Mouse (Mus musculus) limb, embryonic 11.5 days (tissue): ENCODE results near the gene Scn8a. TPM values are rescaled to one million over a fixed set of nuclear protein-coding genes. Genes with fewer than 3 reads are reported as not detected.

ENCODE experiments used
- ATAC-seq: fragments of 200-750 bp; cut with Nextera tagmentation; 2 replicates; pipeline ENCODE4 v1.8.0; 2017; ENCODE audit warnings: low read depth; ENCODE audit not compliant: insufficient number of reproducible peaks, low FRiP score, low TSS enrichment
- DNase-seq: peaks from one replicate; pipeline ENCODE4 v3.0.0-alpha.2; 2015; ENCODE audit warnings: low spot score
- H3K27ac ChIP-seq: fragments of 300-500 bp; sonication (generic); replicated peaks from 2 replicates; pipeline ENCODE4 v1.5.1; 2014; ENCODE audit warnings: low read depth, mild to moderate bottlenecking, low read length
- H3K27me3 ChIP-seq: fragments of 300-500 bp; sonication (generic); 2 replicates; pipeline ENCODE4 v1.6.1; 2014; ENCODE audit warnings: mild to moderate bottlenecking, low read length, mixed read lengths; ENCODE audit not compliant: control insufficient read depth, insufficient read depth
- H3K36me3 ChIP-seq: fragments of 300-500 bp; sonication (generic); 2 replicates; pipeline ENCODE4 v1.6.1; 2014; ENCODE audit warnings: mild to moderate bottlenecking, low read length, moderate library complexity, mixed read lengths; ENCODE audit not compliant: control insufficient read depth, insufficient read depth
- H3K4me1 ChIP-seq: fragments of 300-500 bp; sonication (generic); 2 replicates; pipeline ENCODE4 v1.6.1; 2014; ENCODE audit warnings: low read length, mixed read lengths; ENCODE audit not compliant: control insufficient read depth, insufficient read depth
- H3K4me2 ChIP-seq: fragments of 300-500 bp; sonication (generic); 2 replicates; pipeline ENCODE4 v1.6.1; 2014; ENCODE audit warnings: low read depth, mild to moderate bottlenecking, moderate library complexity; ENCODE audit not compliant: severe bottlenecking
- H3K4me3 ChIP-seq: fragments of 300-500 bp; sonication (generic); 2 replicates; pipeline ENCODE4 v1.5.1; 2014; ENCODE audit warnings: low read depth, low read length
- H3K9ac ChIP-seq: fragments of 300-500 bp; sonication (generic); 2 replicates; pipeline ENCODE4 v1.6.1; 2014; ENCODE audit warnings: mild to moderate bottlenecking, low read length
- H3K9me3 ChIP-seq: fragments of 300-500 bp; sonication (generic); 2 replicates; pipeline ENCODE4 v1.6.1; 2016; ENCODE audit warnings: low read length; ENCODE audit not compliant: control insufficient read depth
- WGBS: fragments of 180-500 bp; shearing (Covaris S2); extraction: QIAGEN DNeasy Blood & Tissue Kit; methylation state at CpG from one replicate; pipeline ENCODE4 v1.1.7; 2014; 5-methylcytosine and 5-hydroxymethylcytosine counted together
- polyA plus RNA-seq: library from polyadenylated mRNA; unstranded; fragments of >200 nt; fragmentation: Nextera tagmentation; extraction: Ambion mirVana; gene quantifications from 2 replicates; pipeline ENCODE4 v1.2.1, GENCODE M21; 2014

Gene Scn8a
- polyA plus RNA-seq, 1 experiment from 2014 or later, result 4.5 TPM

GRCm38 (mm10) chr15:101028960-101029359, 159.3 kb downstream of the Scn8a start:
- no peak overlapping the region for H3K4me3 ChIP-seq
- ATAC-seq, result no peak
- WGBS, result 69% methylated on average over 2 of the region's 2 CpGs

GRCm38 (mm10) chr15:101039651-101040050, 170.0 kb downstream of the Scn8a start:
- Histone ChIP-seq H3K9ac (no peak overlapping the region), H3K4me2 (no peak overlapping the region), H3K4me1 (no peaks in the 10 kb centered on the region), H3K4me3 (no peak overlapping the region), H3K27me3 (peaks cover 17% of the 10 kb centered on the region), H3K27ac (no peak overlapping the region), H3K36me3 (no peaks in the 10 kb centered on the region), H3K9me3 (no peaks in the 10 kb centered on the region)
- ATAC-seq (no peak), DNase-seq (peak; percentile 49)
- WGBS, result 43% methylated on average over 17 of the region's 17 CpGs

More at GRCm38 (mm10) chr15:101028960-101029359, 159.3 kb downstream of the Scn8a start:
- Histone ChIP-seq H3K9ac (no peak overlapping the region), H3K27me3 (no peaks in the 10 kb centered on the region), H3K4me2 (no peak overlapping the region), H3K27ac (no peak overlapping the region), H3K4me1 (peaks cover 2% of the 10 kb centered on the region; the same call in 1 of the 2 replicates), H3K9me3 (no peaks in the 10 kb centered on the region), H3K36me3 (no peaks in the 10 kb centered on the region)
- no peak for DNase-seq

GRCm38 (mm10) chr15:101041966-101042365, 172.3 kb downstream of the Scn8a start:
- peaks cover 10% of the 10 kb centered on the region for H3K4me1 ChIP-seq
- no peak overlapping the region for H3K9ac ChIP-seq
- DNase-seq (no peak), ATAC-seq (no peak)
- peaks cover 35% of the 10 kb centered on the region for H3K27me3 ChIP-seq
- H3K27ac ChIP-seq, result no peak overlapping the region
- H3K36me3 ChIP-seq, result no peaks in the 10 kb centered on the region
- no peaks in the 10 kb centered on the region for H3K9me3 ChIP-seq
- no peak overlapping the region for H3K4me2 ChIP-seq
- WGBS, result 66% methylated on average over 6 of the region's 6 CpGs
- no peak overlapping the region for H3K4me3 ChIP-seq

- DNase-seq (peak; percentile 84), ATAC-seq (no peak)
- H3K4me3 ChIP-seq, result no peak overlapping the region
- peaks cover 40% of the 10 kb centered on the region for H3K27me3 ChIP-seq
- peaks cover 13% of the 10 kb centered on the region for H3K4me1 ChIP-seq
- H3K9ac ChIP-seq, result no peak overlapping the region
- H3K4me2 ChIP-seq, result no peak overlapping the region
- no peaks in the 10 kb centered on the region for H3K36me3 ChIP-seq
- 26% methylated on average over 6 of the region's 6 CpGs for WGBS
- no peaks in the 10 kb centered on the region for H3K9me3 ChIP-seq
- H3K27ac ChIP-seq, result no peak overlapping the region
These were observed 173.0 kb downstream of the Scn8a start for GRCm38 (mm10) chr15:101042613-101043012.

- no peak overlapping the region for H3K27ac ChIP-seq
- H3K9ac ChIP-seq, result no peak overlapping the region
- DNase-seq, result no peak
- H3K4me1 ChIP-seq, result peaks cover 13% of the 10 kb centered on the region
- 49% methylated on average over 6 of the region's 6 CpGs for WGBS
- H3K4me3 ChIP-seq, result no peak overlapping the region
- ATAC-seq, result no peak
- H3K36me3 ChIP-seq, result no peaks in the 10 kb centered on the region
- H3K4me2 ChIP-seq, result no peak overlapping the region
- H3K9me3 ChIP-seq, result no peaks in the 10 kb centered on the region
- H3K27me3 ChIP-seq, result peaks cover 40% of the 10 kb centered on the region
These were observed 174.9 kb downstream of the Scn8a start for GRCm38 (mm10) chr15:101044531-101044930.

GRCm38 (mm10) chr15:101046039-101046526, 176.4 kb downstream of the Scn8a start:
- Histone ChIP-seq H3K27me3 (peaks cover 35% of the 10 kb centered on the region), H3K9me3 (no peaks in the 10 kb centered on the region), H3K36me3 (no peaks in the 10 kb centered on the region), H3K9ac (peak overlapping the region; percentile 58), H3K4me2 (peak overlapping the region; percentile 97), H3K4me3 (peak overlapping the region; percentile 46), H3K27ac (no peak overlapping the region), H3K4me1 (peaks cover 13% of the 10 kb centered on the region)
- 0 out of 2 replicates have a peak, but pooled peaks have one; percentile 2 for ATAC-seq
- WGBS, result 2% methylated on average over 43 of the region's 43 CpGs
- DNase-seq, result peak; percentile 55

- H3K4me3 ChIP-seq, result peak overlapping the region; percentile 46
- H3K36me3 ChIP-seq, result no peaks in the 10 kb centered on the region
- peak overlapping the region; percentile 97 for H3K4me2 ChIP-seq
- H3K9ac ChIP-seq, result peak overlapping the region; percentile 58
- WGBS, result 1% methylated on average over 59 of the region's 77 CpGs
- DNase-seq (peak; percentile 68), ATAC-seq (peak; percentile 17; the same call in 1 of the 2 replicates)
- H3K27ac ChIP-seq, result no peak overlapping the region
- peaks cover 35% of the 10 kb centered on the region for H3K27me3 ChIP-seq
- H3K4me1 ChIP-seq, result peaks cover 13% of the 10 kb centered on the region
- no peaks in the 10 kb centered on the region for H3K9me3 ChIP-seq
These were observed 177.0 kb downstream of the Scn8a start for GRCm38 (mm10) chr15:101046527-101047193.

GRCm38 (mm10) chr15:101047194-101047555, 177.5 kb downstream of the Scn8a start, which contains the start of gene Gm47841:
Gene Gm47841, minus strand, starts transcription at chr15:101047397.
- 1% methylated on average over 23 of the region's 23 CpGs for WGBS
- H3K4me1 ChIP-seq, result peaks cover 13% of the 10 kb centered on the region

More at GRCm38 (mm10) chr15:101047194-101047555, 177.5 kb downstream of the Scn8a start, which contains the start of gene Gm47841:
- Histone ChIP-seq H3K36me3 (no peaks in the 10 kb centered on the region), H3K9ac (peak within 1 kb of the TSS; percentile 58), H3K4me2 (peak within 1 kb of the TSS; percentile 97), H3K4me3 (peak within 1 kb of the TSS; percentile 46), H3K27me3 (peaks cover 32% of the 10 kb centered on the region), H3K9me3 (no peaks in the 10 kb centered on the region), H3K27ac (no peak within 1 kb of the TSS)
- DNase-seq (no peak), ATAC-seq (no peak)
